Mouse (Mus musculus): ENCODE measurements around the gene Npw.

The Npw gene

DNA sequence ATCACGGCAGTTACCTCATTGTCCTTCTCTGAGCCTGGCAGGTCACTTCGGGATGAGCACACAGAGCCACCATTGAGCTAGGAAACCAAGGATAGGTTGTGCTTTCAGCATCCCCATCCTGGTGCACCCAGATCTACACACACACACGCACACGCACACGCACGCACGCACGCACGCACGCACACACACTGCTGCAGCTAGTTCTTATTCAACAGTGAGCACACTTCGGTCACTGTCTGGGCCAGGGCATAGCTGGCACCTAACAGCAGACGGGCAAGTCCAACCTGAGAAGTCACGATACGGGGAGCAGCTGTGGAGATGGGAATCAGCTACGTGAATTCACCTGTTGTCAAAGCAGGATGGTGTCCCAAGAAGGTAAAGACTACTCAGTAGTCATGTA is 17.7 kb downstream of the Npw start:
- no peak for DNase-seq (ENCODE audit: low read depth, low spot score)

DNA sequence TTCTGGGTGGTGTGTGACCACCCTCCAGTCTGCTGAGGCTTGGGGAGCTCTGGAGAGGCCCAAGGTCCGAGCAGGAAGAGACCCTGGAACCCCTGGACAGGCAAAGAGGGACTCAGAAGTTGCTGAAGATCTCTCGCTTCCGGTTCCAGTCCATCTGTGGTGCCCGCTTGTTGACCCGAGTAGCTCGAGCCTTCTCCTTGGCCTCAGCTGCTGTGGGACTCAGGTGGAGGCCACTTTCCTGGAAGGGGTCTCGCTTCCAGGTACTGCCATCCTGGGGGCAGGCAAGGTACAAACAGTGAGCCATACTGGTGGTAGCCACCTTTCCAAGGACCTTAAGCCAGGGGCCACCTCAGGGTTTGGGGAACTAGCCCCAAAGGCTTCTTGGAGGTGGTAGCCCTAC is 18.1 kb downstream of the Npw start:
- DNase-seq (ENCODE audit: low read depth, low spot score): no peak

DNA sequence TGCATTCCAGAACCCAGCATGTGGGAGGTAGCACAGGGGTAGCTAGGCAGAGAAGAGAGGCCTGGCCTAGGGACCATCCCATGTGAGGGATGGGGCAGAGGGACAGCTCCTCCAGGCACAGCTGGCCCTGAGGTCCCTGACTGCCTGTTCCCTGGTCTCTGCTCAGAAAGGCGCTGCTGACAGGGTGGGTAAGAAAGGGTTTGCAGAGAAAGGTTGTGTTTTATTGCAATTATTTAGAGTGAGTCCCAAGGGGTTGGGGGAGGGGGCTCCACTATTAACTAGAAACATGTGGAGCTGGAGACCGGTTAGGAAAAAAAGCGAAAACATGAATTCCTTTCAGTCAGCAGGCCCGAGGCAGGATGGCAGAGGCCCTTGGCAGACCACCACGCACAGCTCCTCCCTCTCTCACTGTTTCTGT is 18.7 kb downstream of the Npw start:
- peak; percentile 58 for DNase-seq (ENCODE audit: low read depth, low spot score)

DNA sequence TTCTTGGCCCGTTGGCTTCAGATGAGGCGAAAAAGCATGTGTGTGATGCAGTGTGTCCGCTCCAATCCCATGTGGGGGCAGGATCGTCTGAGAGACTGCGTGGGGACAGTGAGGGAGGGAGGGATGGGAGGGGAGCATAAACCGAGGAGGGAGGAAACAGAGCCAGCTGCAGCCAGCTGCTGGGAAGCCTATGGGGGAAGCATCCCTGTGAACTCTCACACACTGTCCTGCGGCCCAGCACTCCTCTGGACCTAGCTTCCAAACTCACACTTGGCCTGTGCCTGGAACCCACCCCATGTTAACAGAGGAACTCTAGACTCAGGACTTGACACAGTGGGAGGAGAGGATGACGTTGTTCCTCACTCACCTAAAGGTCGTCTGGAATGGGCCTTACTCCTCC is 19.4 kb downstream of the Npw start:
- no peak for DNase-seq (ENCODE audit: low read depth, low spot score)

DNA sequence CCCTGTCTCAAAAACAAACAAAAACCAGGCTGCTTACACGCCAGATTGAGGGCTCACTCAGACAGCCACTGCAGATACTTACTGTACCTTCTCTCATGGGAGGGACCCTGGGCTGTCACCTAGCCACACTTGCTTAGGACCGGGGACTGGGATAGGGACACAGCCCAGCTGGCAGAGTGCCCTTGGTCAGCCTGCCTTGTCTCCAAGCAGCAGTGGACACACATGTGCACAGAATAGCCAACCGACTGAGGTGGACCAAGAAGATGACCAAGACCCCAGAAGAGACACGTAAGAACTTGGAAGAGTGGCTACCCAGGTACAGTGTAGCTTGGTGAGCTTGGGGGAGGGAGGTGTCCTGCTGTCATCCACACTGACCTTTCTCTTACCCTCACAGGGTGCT is 20.0 kb downstream of the Npw start:
- no peak for DNase-seq (ENCODE audit: low read depth, low spot score)

DNA sequence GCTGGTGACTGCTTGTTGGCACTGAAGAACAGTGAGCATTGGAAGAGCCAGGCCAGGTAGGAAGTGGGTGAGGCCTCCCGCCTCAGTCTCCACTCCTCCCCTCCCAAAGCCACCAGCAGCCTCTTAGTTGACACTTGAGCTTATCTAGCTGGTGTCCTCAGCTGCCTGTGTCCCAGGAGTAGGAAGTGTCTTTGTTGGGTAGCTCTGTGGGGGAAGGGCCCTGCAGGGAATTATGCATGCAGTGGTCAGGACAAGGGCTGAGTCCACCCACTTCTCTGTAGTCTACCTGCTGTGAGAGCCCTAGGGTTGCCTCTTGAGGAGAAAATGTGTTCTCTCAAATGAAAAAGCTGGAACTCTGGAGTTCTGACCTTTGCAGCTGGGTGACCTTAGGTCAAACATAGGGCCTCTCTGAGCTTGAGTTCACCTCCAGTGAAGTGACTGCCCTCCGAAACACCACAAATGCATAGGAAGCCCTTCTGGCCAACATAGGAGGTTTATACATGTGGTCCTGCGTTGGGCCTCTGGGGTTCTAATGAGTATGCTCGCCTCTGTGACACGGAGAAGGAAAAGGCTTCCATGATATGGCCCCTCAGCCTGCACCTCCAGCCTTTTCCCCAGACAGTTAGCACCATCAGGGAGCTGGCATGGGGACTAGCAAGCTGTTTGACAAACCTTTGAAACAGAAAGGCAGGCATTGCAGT is 21.3 kb downstream of the Npw start:
- DNase-seq (ENCODE audit: low read depth, low spot score): no peak

DNA sequence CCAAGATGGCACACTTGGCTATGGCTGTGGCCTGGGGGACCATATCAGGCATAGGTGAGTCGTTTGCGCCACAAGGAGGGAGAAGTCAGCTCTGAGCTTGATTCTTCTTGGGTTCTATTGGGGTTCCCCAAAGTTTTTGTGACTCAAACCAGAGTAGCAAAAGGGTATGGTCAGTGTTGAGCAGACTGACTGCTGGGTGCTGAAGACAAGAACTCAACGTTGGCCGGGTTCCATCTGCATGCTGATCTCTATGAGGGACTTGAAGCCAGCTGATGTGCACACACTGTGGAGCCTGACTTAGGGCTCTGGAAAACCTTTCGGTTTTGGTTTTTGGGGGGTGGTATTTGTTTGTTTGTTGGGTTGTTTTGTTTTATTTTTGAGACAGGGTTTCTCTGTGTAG is 22.6 kb downstream of the Npw start:
- DNase-seq (ENCODE audit: low read depth, low spot score): no peak

DNA sequence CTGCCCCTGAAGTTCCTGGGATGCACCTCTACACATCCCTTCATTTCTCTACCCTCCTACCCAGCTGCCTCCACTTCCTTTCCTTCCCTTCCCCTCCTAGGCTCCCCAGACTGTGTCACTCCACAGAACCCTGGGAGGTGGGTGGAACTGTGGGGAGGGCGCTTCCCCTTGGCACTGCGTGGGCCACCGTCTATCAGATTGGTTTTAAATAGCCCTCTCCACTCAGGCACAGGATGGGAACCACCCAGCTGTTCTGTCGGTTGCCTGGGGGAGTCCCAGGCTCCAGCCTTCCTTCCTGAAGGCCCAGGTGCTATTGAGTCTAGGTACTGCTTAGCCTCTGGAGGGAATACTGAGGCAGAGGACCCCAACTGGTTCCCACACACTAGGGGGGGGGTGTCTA is 23.2 kb downstream of the Npw start:
- no peak for DNase-seq (ENCODE audit: low read depth, low spot score)

DNA sequence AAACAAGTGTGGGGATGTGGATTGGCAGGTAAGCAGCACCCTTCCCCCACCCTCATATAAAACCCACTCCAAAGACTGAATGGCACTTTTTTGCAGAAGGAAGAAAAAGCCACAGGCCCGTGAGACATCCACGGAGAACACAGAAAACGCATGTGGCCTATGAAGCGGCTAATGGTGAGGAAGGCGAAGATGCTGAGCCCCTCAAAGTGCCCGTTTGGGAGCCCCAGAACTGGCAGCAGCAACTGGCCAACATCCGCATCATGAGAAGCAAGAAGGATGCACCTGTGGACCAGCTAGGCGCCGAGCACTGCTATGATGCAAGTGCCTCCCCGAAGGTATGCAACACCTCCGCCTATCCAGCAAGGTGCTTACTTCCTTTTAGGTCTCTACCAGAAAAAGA is 24.4 kb downstream of the Npw start:
- no peak for DNase-seq (ENCODE audit: low read depth, low spot score)

DNA sequence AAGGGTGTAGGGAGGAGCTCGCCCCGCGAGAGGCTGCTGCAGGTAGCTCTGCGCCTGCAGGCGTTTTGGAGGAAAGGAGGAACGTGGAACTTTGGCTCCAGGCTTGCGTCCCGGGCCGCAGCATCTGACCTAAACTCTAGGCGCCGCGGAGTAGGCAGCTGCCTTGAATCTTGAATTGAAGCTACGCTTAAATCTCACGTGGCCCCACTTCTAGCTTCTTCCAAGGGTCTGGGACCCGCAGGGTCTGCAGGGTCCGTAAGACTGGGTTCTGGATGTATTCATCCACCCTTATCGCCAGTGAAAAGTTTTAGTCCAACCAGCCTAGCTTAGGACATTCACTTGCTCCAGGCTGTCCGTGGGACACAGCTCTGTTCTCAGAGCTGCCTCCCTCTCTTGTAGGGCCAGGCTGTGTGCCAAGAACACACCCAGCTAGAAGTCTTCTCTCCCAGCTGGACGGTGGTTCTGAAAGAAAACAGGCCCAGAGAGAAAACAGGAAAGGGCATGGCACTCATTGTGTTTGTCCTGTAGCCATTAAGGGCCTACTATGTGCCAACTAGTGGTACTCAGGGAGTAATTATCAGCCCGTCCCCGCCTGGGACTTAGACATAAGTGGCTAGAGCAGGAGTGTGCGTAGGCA is 25.3 kb downstream of the Npw start:
- peak; percentile 85 for DNase-seq (ENCODE audit: low read depth, low spot score)

DNA sequence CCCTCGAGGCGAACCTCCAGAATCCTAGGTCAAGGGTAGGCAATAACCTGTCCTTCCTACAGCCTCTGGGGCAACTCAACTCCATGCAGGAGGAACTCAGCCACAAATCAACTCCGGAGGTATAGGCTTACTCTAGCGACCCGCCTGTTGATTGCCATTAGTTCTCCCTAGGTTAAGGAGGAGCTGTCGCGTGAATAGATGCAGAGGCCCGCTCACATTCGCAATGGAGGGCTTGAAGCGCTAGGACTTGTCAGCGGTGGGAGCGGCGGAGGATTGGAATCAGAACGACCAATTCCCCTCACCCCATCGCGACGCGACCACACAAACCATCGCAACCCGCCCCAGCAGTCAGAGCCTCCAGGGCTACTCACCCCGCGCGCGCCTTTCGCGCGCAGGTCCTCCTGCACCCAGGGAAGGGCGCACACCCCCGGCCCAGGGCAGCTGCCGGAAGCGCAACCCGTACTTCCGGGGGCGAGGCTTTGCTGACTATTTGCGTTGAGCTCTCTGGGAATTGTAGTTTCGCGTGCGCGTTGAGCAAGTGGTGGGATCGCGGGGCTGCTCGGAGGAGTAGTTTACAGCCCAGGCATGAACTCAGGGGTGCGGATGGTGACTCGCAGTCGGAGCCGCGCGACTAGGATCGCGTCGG is 26.0 kb downstream of the Npw start, which contains the start of the genes Tsc2 and Nthl1:
Tsc2 (minus strand) TSS at position 464 of the 646 bp plus-strand sequence.
Nthl1 (plus strand) TSS at position 514 of the 646 bp plus-strand sequence.
- peak; percentile 88 for DNase-seq (ENCODE audit: low read depth, low spot score)

DNA sequence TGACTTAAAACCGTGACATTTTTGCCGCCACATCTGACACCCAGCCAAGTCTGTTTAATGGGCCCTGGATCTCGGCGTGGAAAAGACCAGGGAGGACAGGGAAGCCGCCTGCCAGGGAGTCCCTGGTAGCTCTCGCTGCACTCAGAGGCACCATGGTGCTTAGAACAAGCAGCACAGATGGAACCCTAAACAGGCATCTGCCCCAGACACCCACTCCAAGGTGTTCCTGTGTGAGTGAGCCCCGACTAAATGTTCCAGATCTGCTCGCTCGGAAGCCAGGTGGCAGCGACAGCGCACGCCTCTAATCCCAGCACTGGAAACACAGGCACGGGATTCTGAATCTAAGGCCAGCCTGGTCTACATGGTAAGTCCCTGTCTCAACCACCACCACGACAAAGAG is 28.2 kb downstream of the Npw start:
- DNase-seq (ENCODE audit: low read depth, low spot score): no peak

DNA sequence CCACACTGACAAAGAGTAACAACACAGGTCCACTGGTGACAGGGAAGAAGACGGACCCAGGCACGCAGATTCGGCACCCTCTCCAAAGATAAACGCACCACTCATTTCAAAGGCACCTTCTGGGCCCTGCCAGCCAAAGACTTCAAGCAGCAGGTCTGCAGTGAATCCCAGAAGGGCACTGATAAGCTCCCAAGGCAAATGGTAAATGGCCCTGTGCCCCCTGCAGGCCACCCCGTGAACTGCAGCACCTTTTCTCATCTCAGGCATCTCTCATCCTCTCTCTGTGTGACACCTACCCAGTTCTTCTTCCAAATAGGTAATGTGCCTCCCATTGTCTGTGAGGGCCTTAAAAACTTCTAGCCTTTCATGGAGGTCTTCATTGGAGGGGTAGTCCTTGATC is 29.6 kb downstream of the Npw start:
- peak; percentile 87 for DNase-seq (ENCODE audit: low read depth, low spot score)

DNA sequence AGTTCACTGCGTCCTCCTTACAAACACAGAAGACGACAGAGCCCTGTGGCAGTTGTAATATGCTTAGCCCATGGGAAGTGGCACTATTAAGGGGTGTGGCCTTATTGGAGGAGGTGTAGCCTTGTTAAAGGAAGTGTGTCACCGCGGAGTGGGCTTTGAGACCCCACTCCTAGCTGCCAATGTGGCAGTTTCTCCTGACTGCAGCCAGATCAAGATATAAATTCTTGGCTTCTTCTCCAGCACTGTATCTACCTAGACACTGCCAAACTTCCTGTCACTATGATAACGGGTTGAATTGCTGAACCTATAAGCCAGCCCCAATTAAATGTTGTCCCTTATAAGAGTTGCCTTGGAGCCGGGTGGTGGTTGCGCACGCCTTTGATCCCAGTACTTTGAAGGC is 32.8 kb downstream of the Npw start:
- no peak for DNase-seq (ENCODE audit: low read depth, low spot score)

DNA sequence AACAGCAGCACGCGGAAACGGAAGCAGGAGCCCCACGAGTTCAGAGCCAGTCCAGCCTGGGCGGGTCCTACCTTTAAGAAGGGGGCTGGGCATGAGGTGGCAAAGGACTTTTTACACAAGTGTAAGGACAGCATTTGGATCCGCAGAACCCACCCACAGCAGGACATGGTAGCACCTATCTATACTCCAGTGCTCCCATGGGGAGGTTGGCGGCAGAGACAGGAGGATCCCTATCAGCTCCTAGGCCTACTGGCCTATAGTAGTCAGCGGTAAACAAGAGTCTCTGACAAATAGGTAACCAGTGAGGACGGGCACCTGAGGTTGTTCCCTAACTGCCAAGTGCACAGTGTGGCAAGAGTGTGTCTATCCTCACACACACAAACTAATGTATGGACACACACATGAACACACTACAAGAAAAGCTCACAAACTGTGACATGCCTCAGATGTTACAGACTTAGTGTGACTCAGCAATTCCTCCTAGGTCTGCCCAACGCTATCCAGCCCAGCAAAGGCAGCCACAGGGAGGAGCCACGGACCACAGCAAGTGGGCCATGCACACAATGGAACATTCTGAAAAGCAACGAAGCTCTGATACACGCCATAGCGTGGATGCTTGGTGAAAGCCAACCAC is 40.6 kb downstream of the Npw start:
- DNase-seq (ENCODE audit: low read depth, low spot score): peak; percentile 76

DNA sequence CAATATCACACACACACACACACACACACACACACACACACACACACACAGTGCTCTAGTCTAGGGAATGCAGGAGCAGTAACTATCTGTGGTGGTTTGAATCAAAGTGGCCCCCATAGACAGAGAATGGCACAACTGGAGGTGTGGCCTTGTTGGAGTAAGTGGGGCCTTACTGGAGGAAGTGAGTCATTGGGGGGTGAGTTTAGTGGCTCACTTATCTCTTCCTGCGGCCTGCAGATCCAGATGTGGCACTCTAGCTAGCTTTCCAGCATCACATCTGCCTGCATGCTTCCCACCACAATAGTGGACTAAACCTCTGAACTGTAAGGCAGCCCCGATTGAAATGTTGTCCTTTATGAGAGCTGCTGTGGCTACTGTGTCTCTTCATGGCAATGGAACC is 47.5 kb downstream of the Npw start:
- DNase-seq (ENCODE audit: low read depth, low spot score): no peak

DNA sequence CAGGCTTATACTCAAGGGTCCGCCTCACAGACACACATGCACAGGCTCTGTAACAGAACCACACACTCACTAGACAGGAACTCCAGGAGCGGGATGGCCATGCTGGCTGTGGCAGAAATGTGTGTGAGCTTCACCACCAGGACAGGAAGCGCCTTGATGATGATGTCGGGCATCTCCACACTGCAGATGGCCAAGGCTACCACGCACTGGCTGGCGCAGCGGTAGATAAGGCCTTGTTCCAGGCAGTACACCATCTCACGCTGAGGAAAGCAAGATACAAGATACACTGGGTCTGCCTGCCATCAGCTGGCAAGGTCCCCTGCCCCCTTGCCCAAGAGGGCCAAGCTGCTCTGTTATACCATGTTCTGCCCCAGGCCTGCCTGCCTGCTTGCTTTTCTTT is 49.4 kb downstream of the Npw start:
- no peak for DNase-seq (ENCODE audit: low read depth, low spot score)

DNA sequence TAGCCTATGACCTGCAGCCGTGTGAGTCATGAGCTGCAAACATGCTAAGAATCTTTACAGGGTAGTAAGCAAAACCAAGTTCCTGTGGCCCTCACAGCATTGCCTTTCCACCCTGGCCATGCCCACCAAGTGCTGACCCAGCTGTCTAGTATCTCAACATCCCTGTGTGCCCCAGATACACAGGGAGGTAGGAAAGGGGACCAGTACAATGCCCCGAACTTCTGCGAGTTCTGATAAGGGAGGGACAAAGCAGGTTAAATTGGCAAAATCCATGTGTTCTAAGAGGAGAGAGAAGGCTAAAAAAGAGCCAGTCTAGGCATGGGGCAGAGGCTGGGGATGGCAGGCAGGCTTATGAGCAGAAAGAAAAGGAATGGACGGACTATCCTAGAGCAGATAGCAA is 49.9 kb downstream of the Npw start:
- DNase-seq (ENCODE audit: low read depth, low spot score): no peak

Data from 3T3-L1 (cell line).